Mouse (Mus musculus): ENCODE results near the gene Vmn2r84.
"Not testable (repeated sequence)": the region's sequence is repeated elsewhere in the genome, so short reads cannot be mapped to it uniquely, and the experiment has no call there.

DNA sequence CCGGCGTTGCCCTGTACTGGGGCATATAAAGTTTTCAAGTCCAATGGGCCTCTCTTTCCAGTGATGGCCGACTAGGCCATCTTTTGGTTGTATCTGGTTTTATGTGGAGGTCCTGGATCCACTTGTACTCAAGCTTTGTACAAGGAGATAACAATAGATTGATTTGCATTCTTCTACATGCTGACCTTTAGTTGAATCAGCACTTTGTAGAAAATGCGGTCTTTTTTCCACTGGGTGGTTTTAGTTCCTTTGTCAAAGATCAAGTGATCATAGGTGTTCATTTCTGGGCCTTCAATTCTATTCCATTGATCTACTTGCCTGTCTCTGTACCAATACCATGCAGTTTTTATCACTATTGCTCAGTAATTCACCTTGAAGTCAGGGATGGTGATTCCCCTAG lies 54.1 kb downstream of the Vmn2r84 start:
- not testable (repeated sequence) for TF ChIP-seq CTCF (conservative IDR thresholded peaks at IDR 0.05 in 1 of 2, IDR thresholded peaks at IDR 0.05 in 1 of 2; ENCODE audit: low read depth in 2 of 2, low read length in 2 of 2); HCFC1 (IDR thresholded peaks at IDR 0.05; ENCODE audit: low read depth, low read length); POLR2AphosphoS2 (IDR thresholded peaks at IDR 0.05; ENCODE audit: low read depth, low read length); SIN3A (IDR thresholded peaks at IDR 0.05; ENCODE audit: low read length); JUND (conservative IDR thresholded peaks at IDR 0.05; ENCODE audit: low read depth, low read length)
